Mouse (Mus musculus): Measurements from ENCODE around the gene Olfr1061.
"Not testable (repeated sequence)": the region's sequence is repeated elsewhere in the genome, so short reads cannot be mapped to it uniquely, and the experiment has no call there.

Olfr1061 gene

DNA sequence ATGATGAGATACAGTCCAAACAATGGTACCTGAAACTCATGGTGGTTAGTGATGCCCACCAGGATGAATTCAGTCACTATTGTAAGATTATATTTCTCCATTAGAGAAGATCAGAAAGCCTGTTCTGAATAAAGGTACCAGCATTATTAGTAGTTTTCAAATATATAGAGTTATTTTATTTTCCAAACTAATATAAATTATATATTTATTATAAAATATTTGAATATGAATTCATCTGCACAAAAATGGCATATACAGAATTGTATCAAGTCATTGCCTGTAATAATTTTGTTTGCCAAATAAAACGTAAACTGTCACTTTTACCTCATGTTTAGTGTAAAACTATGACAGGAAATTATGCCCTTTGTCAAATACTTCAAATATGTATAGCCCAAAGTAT lies at the start of gene Olfr1061:
Gene Olfr1061, minus strand, starts transcription at position 101 of the 400 bp plus-strand sequence.
- DNase-seq (ENCODE audit: low spot score) = no peak

DNA sequence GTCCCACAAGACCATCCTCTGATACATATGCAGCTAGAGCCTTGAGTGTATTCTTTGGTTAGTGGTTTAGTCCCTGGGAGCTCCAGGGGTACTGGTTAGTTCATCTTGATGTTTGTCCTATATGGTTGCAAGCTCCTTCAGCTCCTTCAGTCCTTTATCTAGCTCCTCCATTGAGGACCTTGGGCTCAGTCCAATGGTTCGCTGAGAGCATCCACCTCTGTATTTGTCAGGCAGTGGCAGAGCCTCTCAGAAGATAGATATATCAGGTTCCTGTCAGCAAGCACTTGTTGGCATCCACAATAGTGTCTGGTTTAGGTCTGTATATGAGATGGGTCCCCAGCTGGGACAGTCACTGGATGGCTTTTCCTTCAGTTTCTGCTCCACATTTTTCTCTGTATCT lies 46.6 kb upstream of the Olfr1061 start:
- DNase-seq (ENCODE audit: low spot score) = no peak

GRCm38 (mm10) chr2:86456169-86456568 lies 42.3 kb upstream of the Olfr1061 start, which contains the start of gene Olfr1066:
Olfr1066 (minus strand) TSS chr2:86456269.
- no peak for DNase-seq (ENCODE audit: low spot score)

GRCm38 (mm10) chr2:86450491-86450890 lies 36.6 kb upstream of the Olfr1061 start, which contains the start of gene Olfr1065:
Olfr1065 (minus strand) TSS chr2:86450591.
- DNase-seq (ENCODE audit: low spot score) = not testable (repeated sequence)

- not testable (repeated sequence) for DNase-seq (ENCODE audit: low spot score)
These were observed 28.3 kb upstream of the Olfr1061 start for GRCm38 (mm10) chr2:86442101-86442500.

- DNase-seq (ENCODE audit: low spot score) = not testable (repeated sequence)
These were observed 14.7 kb upstream of the Olfr1061 start for GRCm38 (mm10) chr2:86428511-86428910.

DNA sequence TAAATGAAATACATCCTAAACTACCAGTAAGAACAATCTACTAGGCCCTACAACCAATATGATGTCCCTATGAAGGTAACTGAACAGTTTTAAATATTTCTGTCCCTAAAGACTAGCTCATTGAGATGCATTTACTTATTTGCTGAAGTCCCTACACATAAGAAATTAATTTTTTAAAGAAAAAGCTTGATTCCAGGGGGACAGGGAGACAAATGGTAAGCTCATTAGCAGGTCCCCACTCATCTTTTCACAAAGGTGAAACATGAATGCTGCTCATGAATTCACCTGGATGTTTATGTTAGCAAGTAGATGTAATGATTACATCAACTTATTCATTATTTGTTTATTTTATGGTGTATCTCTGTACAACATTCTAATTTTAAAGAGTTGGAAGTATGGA lies 12.8 kb upstream of the Olfr1061 start, which contains the start of gene Olfr1062:
Gene Olfr1062, minus strand, starts transcription at position 101 of the 400 bp plus-strand sequence.
- DNase-seq (ENCODE audit: low spot score) = not testable (repeated sequence)

DNA sequence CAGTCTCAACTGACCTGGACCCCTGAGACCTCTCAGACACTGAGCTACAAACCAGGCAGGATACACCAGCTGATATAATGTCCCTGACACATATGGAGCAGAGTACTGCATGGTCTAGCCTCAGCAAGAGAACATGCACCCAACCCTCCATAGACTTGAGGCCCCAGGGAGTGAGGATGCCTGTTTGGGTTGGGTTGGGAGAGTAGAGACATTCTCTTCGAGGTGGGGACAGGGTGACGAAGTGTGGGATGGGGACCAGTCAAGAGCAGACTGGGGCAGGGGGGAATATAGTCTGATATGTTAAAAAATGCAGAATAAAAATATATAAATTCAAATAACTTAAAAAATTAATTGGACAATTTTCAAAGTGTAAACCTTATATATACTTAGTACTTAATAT lies 18.7 kb downstream of the Olfr1061 start:
- no peak for DNase-seq (ENCODE audit: low spot score)

- not testable (repeated sequence) for DNase-seq (ENCODE audit: low spot score)
These were observed 25.4 kb downstream of the Olfr1061 start, which contains the start of gene Olfr1058 for GRCm38 (mm10) chr2:86388461-86388860. Olfr1058 (minus strand) TSS chr2:86388561.

DNA sequence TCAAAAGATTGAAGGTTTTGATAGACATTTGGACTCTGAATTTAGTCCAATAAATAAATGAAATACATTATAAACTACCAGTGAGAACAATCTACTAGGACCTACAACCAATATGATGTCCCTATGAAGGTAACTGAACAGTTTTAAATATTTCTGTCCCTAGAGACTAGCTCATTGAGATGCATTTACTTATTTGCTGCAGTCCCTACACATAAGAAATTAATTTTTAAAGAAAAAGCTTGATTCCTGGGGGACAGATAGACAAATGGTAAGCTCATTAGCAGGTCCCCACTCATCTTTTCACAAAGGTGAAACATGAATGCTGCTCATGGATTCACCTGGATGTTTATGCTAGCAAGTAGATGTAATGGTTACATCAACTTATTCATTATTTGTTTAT lies 35.6 kb downstream of the Olfr1061 start, which contains the start of gene Olfr1057:
Gene Olfr1057, minus strand, starts transcription at position 101 of the 400 bp plus-strand sequence.
- no peak for DNase-seq (ENCODE audit: low spot score)

DNA sequence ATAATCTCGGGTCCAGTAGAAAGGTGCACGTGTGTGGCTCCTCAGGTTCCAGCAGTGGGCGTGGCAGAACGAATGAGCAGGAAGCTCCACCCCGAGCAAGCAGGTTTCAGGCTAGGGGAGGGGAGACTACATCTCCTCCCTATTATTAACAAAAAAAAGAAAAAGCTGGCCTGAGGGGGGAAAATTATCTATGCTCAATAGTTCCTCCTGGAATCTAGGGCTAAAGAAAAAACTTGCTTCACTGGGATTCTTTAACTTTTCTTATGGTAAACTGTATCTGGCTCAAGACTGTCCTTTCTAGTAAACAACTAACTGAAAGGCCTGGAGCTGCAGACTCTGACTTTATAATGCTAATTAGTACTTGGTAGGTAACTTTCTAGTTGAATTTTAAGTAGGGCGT lies 47.5 kb downstream of the Olfr1061 start:
- DNase-seq (ENCODE audit: low spot score) = not testable (repeated sequence)

Data from spleen, adult 12 weeks (tissue).